Mouse (Mus musculus) limb, embryonic 14.5 days (tissue): ENCODE measurements around the gene Doc2a. TPM values are rescaled to one million over a fixed set of nuclear protein-coding genes. Genes with fewer than 3 reads are reported as not detected.
A peak's percentile ranks its signal among the peaks of the same experiment; 100 is the strongest.

Experiments used
- ATAC-seq: fragments of 200-750 bp; cut with Nextera tagmentation; 2 replicates; pipeline ENCODE4 v1.8.0; 2017; ENCODE audit warnings: low read depth, moderate number of reproducible peaks, moderate TSS enrichment; ENCODE audit not compliant: low FRiP score
- DNase-seq: peaks from one replicate; pipeline ENCODE4 v3.0.0-alpha.2; 2015; ENCODE audit warnings: low spot score
- H3K27ac ChIP-seq: fragments of 300-500 bp; sonication (generic); replicated peaks from 2 replicates; pipeline ENCODE4 v1.5.1; 2014; ENCODE audit warnings: low read depth, mild to moderate bottlenecking, low read length, moderate library complexity, mixed read lengths
- H3K27me3 ChIP-seq: fragments of 300-500 bp; sonication (generic); 2 replicates; pipeline ENCODE4 v1.6.1; 2014; ENCODE audit warnings: low read length, mixed read lengths; ENCODE audit not compliant: control insufficient read depth, insufficient read depth
- H3K36me3 ChIP-seq: fragments of 300-500 bp; sonication (generic); 2 replicates; pipeline ENCODE4 v1.6.1; 2014; ENCODE audit warnings: mild to moderate bottlenecking, low read length, moderate library complexity, mixed read lengths; ENCODE audit not compliant: control insufficient read depth, insufficient read depth
- H3K4me1 ChIP-seq: fragments of 300-500 bp; sonication (generic); 2 replicates; pipeline ENCODE4 v1.6.1; 2014; ENCODE audit warnings: antibody characterized with exemption, low read length, mixed read lengths; ENCODE audit not compliant: control insufficient read depth, insufficient read depth
- H3K4me2 ChIP-seq: fragments of 300-500 bp; sonication (generic); replicated peaks from 2 replicates; pipeline ENCODE4 v1.6.1; 2014; ENCODE audit warnings: low read depth, mild to moderate bottlenecking, low read length, moderate library complexity; ENCODE audit not compliant: severe bottlenecking
- H3K4me3 ChIP-seq: fragments of 300-500 bp; sonication (generic); replicated peaks from 2 replicates; pipeline ENCODE4 v1.5.1; 2014; ENCODE audit warnings: low read length
- H3K9ac ChIP-seq: fragments of 300-500 bp; sonication (generic); 2 replicates; pipeline ENCODE4 v1.6.1; 2014; ENCODE audit warnings: mild to moderate bottlenecking, low read depth, low read length, moderate library complexity; ENCODE audit not compliant: severe bottlenecking
- H3K9me3 ChIP-seq: fragments of 300-500 bp; sonication (generic); 2 replicates; pipeline ENCODE4 v1.6.1; 2016; ENCODE audit warnings: low read length; ENCODE audit not compliant: control insufficient read depth
- POLR2A ChIP-seq: fragments of 200-500 bp; IDR thresholded peaks from 2 replicates; pipeline ENCODE4 v1.8.0; 2012; ENCODE audit warnings: inconsistent platforms, mild to moderate bottlenecking, moderate library complexity, borderline replicate concordance; ENCODE audit not compliant: insufficient read depth, insufficient read length; ENCODE audit errors: extremely low read depth
- WGBS: fragments of 180-500 bp; shearing (Covaris S2); extraction: QIAGEN DNeasy Blood & Tissue Kit; methylation state at CpG from one replicate; pipeline ENCODE4 v1.1.7; 2014; 5-methylcytosine and 5-hydroxymethylcytosine counted together
- polyA plus RNA-seq, 2 experiments: library from polyadenylated mRNA; depleted of rRNA in 1 of 2; stranded (reverse) in 1 of 2; unstranded in 1 of 2; fragments of >200 nt; fragmentation: Nextera tagmentation in 1 of 2; extraction: Ambion mirVana in 1 of 2; gene quantifications; 2 replicates each; pipeline versions ENCODE4 v1.2.1 to v1.2.3; 2012 to 2014

Gene Doc2a
- polyA plus RNA-seq, 2 experiments: 0.92 to 1.3 TPM

DNA sequence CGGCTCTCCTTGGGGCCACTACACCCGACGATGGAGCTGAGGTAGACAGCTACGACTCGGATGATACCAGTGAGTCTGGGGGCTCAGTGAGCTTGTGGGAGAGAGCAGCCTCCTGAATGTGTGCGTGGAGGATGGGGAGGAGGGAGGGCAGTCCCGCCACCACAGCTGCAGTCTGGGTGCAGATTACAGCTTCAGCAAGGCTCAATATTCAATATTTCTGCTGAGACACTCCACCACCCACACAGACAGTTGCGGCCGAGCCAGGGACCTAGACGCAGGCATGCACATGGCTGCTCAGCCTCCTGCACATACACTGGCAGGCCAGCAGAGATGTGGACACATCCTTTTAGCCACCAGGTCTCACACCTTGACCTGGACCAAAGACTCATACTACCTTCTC is 1.6 kb downstream of the Doc2a start:
- DNase-seq (no peak), ATAC-seq (no peak)
- Histone ChIP-seq H3K4me1 (peaks cover 6% of the 10 kb centered on the region; the same call in 1 of the 2 replicates), H3K27ac (no peak overlapping the region), H3K9ac (no peak overlapping the region), H3K9me3 (no peaks in the 10 kb centered on the region), H3K27me3 (peaks cover 32% of the 10 kb centered on the region), H3K4me2 (peak overlapping the region; percentile 97; the same call in 1 of the 2 replicates), H3K4me3 (peak overlapping the region; percentile 50), H3K36me3 (peaks cover 23% of the 10 kb centered on the region)
- WGBS: 29% methylated on average over 10 of the region's 10 CpGs
- TF ChIP-seq POLR2A: no peak

GRCm38 (mm10) chr7:126850161-126850560 is 2.9 kb downstream of the Doc2a start:
- 85% methylated on average over 6 of the region's 6 CpGs for WGBS
- no peak for TF ChIP-seq POLR2A
- H3K4me3 ChIP-seq: no peak overlapping the region
- no peak for ATAC-seq
- H3K36me3 ChIP-seq: peaks cover 37% of the 10 kb centered on the region
- no peak overlapping the region for H3K27ac ChIP-seq
- H3K4me2 ChIP-seq: no peak overlapping the region
- no peaks in the 10 kb centered on the region for H3K9me3 ChIP-seq
- H3K27me3 ChIP-seq: peaks cover 32% of the 10 kb centered on the region
- no peak for DNase-seq
- H3K4me1 ChIP-seq: peaks cover 6% of the 10 kb centered on the region; the same call in 1 of the 2 replicates
- no peak overlapping the region for H3K9ac ChIP-seq

GRCm38 (mm10) chr7:126851192-126851591 is 4.0 kb downstream of the Doc2a start:
- H3K9ac ChIP-seq: no peak overlapping the region
- 40% methylated on average over 12 of the region's 12 CpGs for WGBS
- ATAC-seq (no peak), DNase-seq (no peak)
- no peak overlapping the region for H3K4me3 ChIP-seq
- peaks cover 6% of the 10 kb centered on the region; the same call in 1 of the 2 replicates for H3K4me1 ChIP-seq
- no peak overlapping the region for H3K4me2 ChIP-seq
- no peak overlapping the region for H3K27ac ChIP-seq
- peaks cover 47% of the 10 kb centered on the region for H3K36me3 ChIP-seq
- no peak for TF ChIP-seq POLR2A
- no peaks in the 10 kb centered on the region for H3K9me3 ChIP-seq
- H3K27me3 ChIP-seq: peaks cover 32% of the 10 kb centered on the region

DNA sequence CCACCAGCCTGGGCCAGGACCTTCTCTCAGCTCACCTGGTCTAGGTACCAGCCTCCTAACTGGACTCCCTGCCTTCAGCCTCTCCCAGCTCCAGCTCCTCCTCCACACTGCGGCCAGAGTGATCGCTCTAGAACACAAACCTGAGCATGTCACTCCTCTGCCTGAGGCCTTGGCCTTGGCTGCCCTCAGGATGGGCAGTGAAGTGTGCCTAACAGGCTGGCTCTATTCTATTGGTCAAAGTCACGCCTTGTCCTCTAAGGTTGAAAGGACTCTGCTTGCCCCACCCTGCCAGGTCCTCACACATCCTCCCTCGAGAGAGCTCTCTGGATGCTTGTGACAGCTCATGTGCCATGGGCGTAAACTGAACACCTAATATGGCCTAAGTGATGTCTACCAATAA is 6.2 kb downstream of the Doc2a start:
- Histone ChIP-seq H3K27me3 (peaks cover 18% of the 10 kb centered on the region), H3K9me3 (no peaks in the 10 kb centered on the region), H3K4me3 (no peak overlapping the region), H3K27ac (no peak overlapping the region), H3K36me3 (peaks cover 68% of the 10 kb centered on the region), H3K4me1 (peaks cover under 1% of the 10 kb centered on the region; the same call in 1 of the 2 replicates), H3K9ac (no peak overlapping the region), H3K4me2 (no peak overlapping the region)
- 89% methylated on average over 5 of the region's 5 CpGs for WGBS
- no peak for DNase-seq
- no peak for TF ChIP-seq POLR2A
- ATAC-seq: no peak

DNA sequence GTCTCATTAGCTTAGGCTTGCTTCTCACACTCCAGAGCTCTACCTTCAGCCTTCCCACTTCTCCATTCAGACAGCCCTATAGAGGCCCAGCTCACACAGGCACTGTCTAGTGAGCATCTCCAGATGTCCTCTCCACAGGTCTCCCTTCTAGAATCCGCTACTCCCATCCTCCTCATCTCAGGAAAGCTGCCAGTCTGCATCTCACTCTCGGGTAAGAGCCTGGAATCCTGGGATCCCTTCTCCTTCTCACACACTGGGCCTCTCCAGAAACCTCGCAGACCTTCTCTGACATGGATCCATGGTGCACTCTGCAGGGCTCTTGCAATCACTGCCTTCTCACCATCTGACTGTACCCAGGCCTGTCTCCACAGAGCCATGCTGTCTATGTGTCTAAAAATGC is 8.4 kb downstream of the Doc2a start:
- Histone ChIP-seq H3K4me3 (no peak overlapping the region), H3K9me3 (no peaks in the 10 kb centered on the region), H3K27me3 (no peaks in the 10 kb centered on the region), H3K4me1 (peaks cover 1% of the 10 kb centered on the region; the same call in 1 of the 2 replicates), H3K27ac (no peak overlapping the region), H3K4me2 (no peak overlapping the region), H3K9ac (no peak overlapping the region), H3K36me3 (peaks cover 82% of the 10 kb centered on the region)
- no peak for TF ChIP-seq POLR2A
- no peak for DNase-seq
- WGBS: 86% methylated on average over 3 of the region's 3 CpGs
- ATAC-seq: no peak
